Mouse (Mus musculus): Measurements from ENCODE around the gene Osbpl2. TPM values are rescaled to one million over a fixed set of nuclear protein-coding genes. Genes with fewer than 3 reads are reported as not detected.

Osbpl2 gene
- total and polyA plus RNA-seq, 3 experiments, result 13.3 to 25.5 TPM; not detected in 1

- H3K4me3 ChIP-seq (ENCODE audit: control insufficient read depth in 1 of 2, insufficient read depth in 1 of 2, low read depth in 2 of 2, low read length in 2 of 2), result no peak overlapping the region
- no peak overlapping the region for H3K9ac ChIP-seq (ENCODE audit: control insufficient read depth, low read depth, low read length, poor library complexity, severe bottlenecking)
- no peaks in the 10 kb centered on the region for H3K4me1 ChIP-seq (ENCODE audit: control insufficient read depth in 1 of 2, insufficient read depth in 2 of 2, low read length in 2 of 2)
- H3K27ac ChIP-seq (ENCODE audit: control insufficient read depth, low read depth, low read length), result no peak overlapping the region
- H3K27me3 ChIP-seq (ENCODE audit: control insufficient read depth in 1 of 2, insufficient read depth in 2 of 2, low read length in 2 of 2), result no peaks in the 10 kb centered on the region
- no peaks in the 10 kb centered on the region for H3K79me2 ChIP-seq (ENCODE audit: control insufficient read depth, insufficient read depth, low read length, poor library complexity)
- TF ChIP-seq CHD1 (IDR thresholded peaks at IDR 0.05; ENCODE audit: low read depth, low read length), result no peak
- no peak for TF ChIP-seq USF2 (IDR thresholded peaks at IDR 0.05; ENCODE audit: borderline replicate concordance in 1 of 2, insufficient read depth in 1 of 2, low read depth in 1 of 2, low read length in 2 of 2)
- no peaks in the 10 kb centered on the region for H3K36me3 ChIP-seq (ENCODE audit: control insufficient read depth in 1 of 2, insufficient read depth in 2 of 2, low read length in 2 of 2)
- no peak for DNase-seq (ENCODE audit: low read depth, low spot score)
- H3K9me3 ChIP-seq (replicated peaks; ENCODE audit: insufficient read depth, low read length), result no peaks in the 10 kb centered on the region
Observed at GRCm38 (mm10) chr2:180202263-180202662, 83.2 kb downstream of the Osbpl2 start.

GRCm38 (mm10) chr2:180202805-180203204 lies 83.7 kb downstream of the Osbpl2 start:
- no peaks in the 10 kb centered on the region for H3K4me1 ChIP-seq (ENCODE audit: control insufficient read depth in 1 of 2, insufficient read depth in 2 of 2, low read length in 2 of 2)
- no peak overlapping the region for H3K4me3 ChIP-seq (ENCODE audit: control insufficient read depth in 1 of 2, insufficient read depth in 1 of 2, low read depth in 2 of 2, low read length in 2 of 2)
- H3K9me3 ChIP-seq (replicated peaks; ENCODE audit: insufficient read depth, low read length), result no peaks in the 10 kb centered on the region
- no peaks in the 10 kb centered on the region for H3K27me3 ChIP-seq (ENCODE audit: control insufficient read depth in 1 of 2, insufficient read depth in 2 of 2, low read length in 2 of 2)
- TF ChIP-seq MYC (IDR thresholded peaks at IDR 0.05; ENCODE audit: low read depth, low read length) (no peak), MAFK (IDR thresholded peaks at IDR 0.05; ENCODE audit: borderline replicate concordance, low read depth, low read length) (no peak), ZC3H11A (IDR thresholded peaks at IDR 0.05; ENCODE audit: low read depth, low read length) (no peak), CHD2 (IDR thresholded peaks at IDR 0.05; ENCODE audit: low read length) (no peak), E2F4 (IDR thresholded peaks at IDR 0.05; ENCODE audit: borderline replicate concordance, low read depth, low read length) (no peak), SMC3 (IDR thresholded peaks at IDR 0.05; ENCODE audit: low read depth, low read length) (no peak), GATA1 (IDR thresholded peaks at IDR 0.05; ENCODE audit: low read depth, low read length) (no peak), USF1 (IDR thresholded peaks at IDR 0.05; ENCODE audit: low read depth, low read length) (no peak), ZNF384 (IDR thresholded peaks at IDR 0.05; ENCODE audit: low read depth, low read length) (no peak), ETS1 (IDR thresholded peaks at IDR 0.05; ENCODE audit: low read depth, low read length) (no peak)
- H3K79me2 ChIP-seq (ENCODE audit: control insufficient read depth, insufficient read depth, low read length, poor library complexity), result no peaks in the 10 kb centered on the region
- H3K27ac ChIP-seq (ENCODE audit: control insufficient read depth, low read depth, low read length), result no peak overlapping the region
- H3K9ac ChIP-seq (ENCODE audit: control insufficient read depth, low read depth, low read length, poor library complexity, severe bottlenecking), result no peak overlapping the region
- DNase-seq (ENCODE audit: low read depth, low spot score), result no peak
- no peaks in the 10 kb centered on the region for H3K36me3 ChIP-seq (ENCODE audit: control insufficient read depth in 1 of 2, insufficient read depth in 2 of 2, low read length in 2 of 2)

GRCm38 (mm10) chr2:180204501-180204900 lies 85.4 kb downstream of the Osbpl2 start:
- H3K4me3 ChIP-seq (ENCODE audit: control insufficient read depth in 1 of 2, insufficient read depth in 1 of 2, low read depth in 2 of 2, low read length in 2 of 2), result no peak overlapping the region
- H3K9ac ChIP-seq (ENCODE audit: control insufficient read depth, low read depth, low read length, poor library complexity, severe bottlenecking), result no peak overlapping the region
- H3K27me3 ChIP-seq (ENCODE audit: control insufficient read depth in 1 of 2, insufficient read depth in 2 of 2, low read length in 2 of 2), result no peaks in the 10 kb centered on the region
- DNase-seq (ENCODE audit: low read depth, low spot score), result no peak
- H3K9me3 ChIP-seq (replicated peaks; ENCODE audit: insufficient read depth, low read length), result no peaks in the 10 kb centered on the region
- H3K79me2 ChIP-seq (ENCODE audit: control insufficient read depth, insufficient read depth, low read length, poor library complexity), result no peaks in the 10 kb centered on the region
- TF ChIP-seq MXI1 (IDR thresholded peaks at IDR 0.05; ENCODE audit: low read depth, low read length) (no peak), TAL1 (IDR thresholded peaks at IDR 0.05; ENCODE audit: low read length) (no peak), POLR2AphosphoS5 (IDR thresholded peaks at IDR 0.05; ENCODE audit: borderline replicate concordance, low read depth, low read length) (no peak), KAT2A (conservative IDR thresholded peaks at IDR 0.05; ENCODE audit: low read depth, low read length) (no peak), MYB (IDR thresholded peaks at IDR 0.05; ENCODE audit: low read depth, low read length) (no peak), ZC3H11A (IDR thresholded peaks at IDR 0.05; ENCODE audit: low read depth, low read length) (no peak), MAFK (IDR thresholded peaks at IDR 0.05; ENCODE audit: borderline replicate concordance, low read depth, low read length) (no peak), CHD2 (IDR thresholded peaks at IDR 0.05; ENCODE audit: low read length) (no peak), USF2 (IDR thresholded peaks at IDR 0.05; ENCODE audit: borderline replicate concordance in 1 of 2, insufficient read depth in 1 of 2, low read depth in 1 of 2, low read length in 2 of 2) (no peak)
- H3K27ac ChIP-seq (ENCODE audit: control insufficient read depth, low read depth, low read length), result no peak overlapping the region
- 0 out of 4 replicates have a peak, but pooled peaks cover 0 to 4% of the 10 kb centered on the region in 2 experiments for H3K4me1 ChIP-seq (ENCODE audit: control insufficient read depth in 1 of 2, insufficient read depth in 2 of 2, low read length in 2 of 2)
- no peaks in the 10 kb centered on the region for H3K36me3 ChIP-seq (ENCODE audit: control insufficient read depth in 1 of 2, insufficient read depth in 2 of 2, low read length in 2 of 2)

Data from MEL (cell line).